Mouse (Mus musculus) cortical plate, adult 2 months (tissue): ENCODE results near the gene Fam170b.

Experiments
- CTCF ChIP-seq: fragments of 200-500 bp; IDR thresholded peaks from 2 replicates; pipeline ENCODE4 v1.5.1; 2011; ENCODE audit warnings: mild to moderate bottlenecking, control low read depth, low read length; ENCODE audit not compliant: insufficient read depth; ENCODE audit errors: extremely low read depth
- POLR2A ChIP-seq: fragments of 200-500 bp; IDR thresholded peaks from 2 replicates; pipeline ENCODE4 v1.6.1; 2011; ENCODE audit warnings: mild to moderate bottlenecking, low read length, control low read depth; ENCODE audit not compliant: insufficient read depth; ENCODE audit errors: extremely low read depth

DNA sequence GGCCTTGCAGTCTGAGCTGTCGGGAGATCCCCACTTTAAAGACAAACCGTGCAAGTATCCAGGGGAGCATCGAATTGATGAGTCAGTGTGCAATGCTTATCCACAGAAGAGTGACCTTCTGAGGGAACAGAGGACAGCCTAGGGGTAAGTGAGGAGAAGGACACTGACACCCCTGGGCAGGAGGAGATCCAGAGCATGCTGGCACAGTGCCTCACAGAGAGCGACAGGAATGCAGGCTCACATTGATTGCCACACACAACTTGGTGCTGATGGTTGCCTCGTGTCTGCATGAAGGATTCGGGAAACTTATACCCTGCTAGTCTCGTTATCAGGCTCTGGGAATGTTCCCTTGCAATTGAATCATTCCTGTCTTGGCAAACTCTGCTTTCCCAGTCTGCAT lies 16.5 kb upstream of the Fam170b start:
- TF ChIP-seq POLR2A (no peak), CTCF (no peak)
